Mouse (Mus musculus) cortical plate, adult 2 months (tissue): Measurements from ENCODE around the gene Bud23. TPM values are rescaled to one million over a fixed set of nuclear protein-coding genes. Genes with fewer than 3 reads are reported as not detected.

Source experiments
- H3K27ac ChIP-seq: fragments of 200-500 bp; 2 replicates; pipeline ENCODE4 v1.5.1; 2012; ENCODE audit warnings: low read length, control low read depth, inconsistent platforms; ENCODE audit not compliant: insufficient read depth
- H3K4me1 ChIP-seq: fragments of 200-500 bp; 2 replicates; pipeline ENCODE4 v1.6.1; 2011; ENCODE audit warnings: low read length; ENCODE audit not compliant: control insufficient read depth, insufficient read depth
- H3K4me3 ChIP-seq: fragments of 200-500 bp; 2 replicates; pipeline ENCODE4 v1.5.1; 2011; ENCODE audit warnings: mild to moderate bottlenecking, low read length, control low read depth; ENCODE audit not compliant: insufficient read depth
- CTCF ChIP-seq: fragments of 200-500 bp; IDR thresholded peaks from 2 replicates; pipeline ENCODE4 v1.5.1; 2011; ENCODE audit warnings: mild to moderate bottlenecking, control low read depth, low read length; ENCODE audit not compliant: insufficient read depth; ENCODE audit errors: extremely low read depth
- POLR2A ChIP-seq: fragments of 200-500 bp; IDR thresholded peaks from 2 replicates; pipeline ENCODE4 v1.6.1; 2011; ENCODE audit warnings: mild to moderate bottlenecking, low read length, control low read depth; ENCODE audit not compliant: insufficient read depth; ENCODE audit errors: extremely low read depth
- polyA plus RNA-seq: library from polyadenylated mRNA; depleted of rRNA; stranded (reverse); fragments of >200 nt; gene quantifications from 2 replicates; pipeline ENCODE4 v1.2.3, GENCODE M21; 2012

Gene Bud23
- polyA plus RNA-seq, 1 experiment = 66.6 TPM

- H3K4me3 ChIP-seq = no peak overlapping the region
- TF ChIP-seq CTCF = no peak
- TF ChIP-seq POLR2A = no peak
- H3K4me1 ChIP-seq = no peaks in the 10 kb centered on the region
- no peak overlapping the region for H3K27ac ChIP-seq
These were observed 22.1 kb upstream of the Bud23 start for GRCm38 (mm10) chr5:135086871-135087270.

- Histone ChIP-seq H3K4me3 (no peak overlapping the region), H3K27ac (no peak overlapping the region)
- no peak for TF ChIP-seq CTCF
- TF ChIP-seq POLR2A = no peak
These were observed 15.8 kb upstream of the Bud23 start for GRCm38 (mm10) chr5:135080539-135080938.

GRCm38 (mm10) chr5:135079578-135079977 lies 14.8 kb upstream of the Bud23 start:
- Histone ChIP-seq H3K4me3 (no peak overlapping the region), H3K4me1 (no peaks in the 10 kb centered on the region), H3K27ac (no peak overlapping the region)
- TF ChIP-seq POLR2A (no peak), CTCF (no peak)

More at GRCm38 (mm10) chr5:135080539-135080938, 15.8 kb upstream of the Bud23 start:
- H3K4me1 ChIP-seq = no peaks in the 10 kb centered on the region

DNA sequence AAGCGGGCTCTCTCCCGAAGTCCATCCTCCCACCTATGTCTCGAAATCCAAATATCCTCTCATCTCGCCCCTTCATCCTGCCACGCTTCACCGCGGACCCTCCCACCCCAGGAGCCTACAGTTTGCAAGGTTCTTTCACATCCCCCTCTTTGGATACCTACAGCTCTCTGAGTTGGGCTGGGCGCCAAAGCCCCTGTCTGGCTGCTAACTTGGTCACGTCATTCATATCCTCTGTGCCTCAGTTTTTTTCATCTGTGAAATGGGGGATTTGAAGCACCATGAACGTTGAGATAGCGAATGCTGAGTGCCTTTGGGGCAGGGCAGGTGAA lies 13.7 kb upstream of the Bud23 start:
- no peaks in the 10 kb centered on the region for H3K4me1 ChIP-seq
- H3K27ac ChIP-seq = no peak overlapping the region
- H3K4me3 ChIP-seq = peak overlapping the region; percentile 40
- TF ChIP-seq CTCF (no peak), POLR2A (no peak)

GRCm38 (mm10) chr5:135077564-135078481 lies 13.1 kb upstream of the Bud23 start, which contains the start of gene Vps37d:
Vps37d (minus strand) TSS chr5:135078266.
- peak within 1 kb of the TSS; percentile 88 for H3K27ac ChIP-seq
- H3K4me1 ChIP-seq = no peaks in the 10 kb centered on the region

DNA sequence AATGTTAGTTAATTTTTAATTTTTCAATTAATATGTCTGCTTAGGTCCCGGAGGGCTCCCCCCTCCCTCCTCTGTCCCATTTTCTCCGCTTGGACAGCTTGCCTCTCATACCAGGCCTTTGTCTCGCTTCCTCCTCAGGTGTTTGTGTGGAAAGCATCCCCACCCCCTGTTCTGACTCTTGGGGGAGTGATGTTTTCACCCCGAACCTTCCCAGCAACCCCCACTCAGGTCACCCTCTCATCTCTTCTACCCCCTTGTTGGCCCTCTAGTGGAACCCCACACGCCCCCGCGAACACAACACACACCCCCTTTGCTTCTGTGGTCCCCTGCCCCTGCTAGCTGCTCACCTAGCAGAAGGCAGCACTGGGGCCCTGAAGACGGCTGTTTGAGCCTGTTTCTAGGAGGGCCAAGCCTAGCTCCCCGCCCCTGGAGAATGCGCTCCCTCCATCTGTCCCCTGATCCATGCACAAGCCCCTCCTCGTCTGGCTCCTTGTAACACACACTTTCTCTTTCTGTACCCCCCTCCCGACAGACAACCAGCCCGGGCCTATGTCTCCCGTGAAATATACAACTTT lies 12.3 kb upstream of the Bud23 start:
- no peak for TF ChIP-seq POLR2A
- Histone ChIP-seq H3K27ac (no peak overlapping the region), H3K4me3 (peak overlapping the region; percentile 40), H3K4me1 (no peaks in the 10 kb centered on the region)

More at GRCm38 (mm10) chr5:135077564-135078481, 13.1 kb upstream of the Bud23 start, which contains the start of gene Vps37d:
- peak within 1 kb of the TSS; percentile 40 for H3K4me3 ChIP-seq
- TF ChIP-seq POLR2A (no peak), CTCF (peak; percentile 32; the same call in 1 of the 2 replicates)

DNA sequence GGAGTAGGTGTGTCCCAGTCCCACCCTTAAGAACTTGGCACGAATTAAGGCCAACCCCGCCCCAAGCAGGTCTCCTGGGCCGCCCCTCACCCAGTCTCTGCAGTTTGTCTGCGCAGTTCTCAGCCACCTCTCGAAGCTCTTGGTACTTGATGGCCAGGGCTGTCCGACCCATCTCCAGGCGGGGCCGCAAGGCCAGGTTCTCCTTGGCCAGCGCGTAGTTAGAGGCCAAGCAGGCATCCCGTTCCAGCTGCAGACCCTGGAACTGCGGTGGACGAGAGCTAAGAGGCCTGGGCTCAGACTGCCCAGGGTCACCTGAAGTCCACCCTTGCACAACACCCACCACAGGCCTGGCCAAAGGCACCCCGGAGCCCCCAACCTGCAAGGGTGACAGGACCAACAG lies 11.6 kb upstream of the Bud23 start:
- TF ChIP-seq CTCF (no peak), POLR2A (no peak)
- no peak overlapping the region; the same call in 1 of the 2 replicates for H3K4me3 ChIP-seq
- no peak overlapping the region for H3K27ac ChIP-seq
- H3K4me1 ChIP-seq = no peaks in the 10 kb centered on the region

DNA sequence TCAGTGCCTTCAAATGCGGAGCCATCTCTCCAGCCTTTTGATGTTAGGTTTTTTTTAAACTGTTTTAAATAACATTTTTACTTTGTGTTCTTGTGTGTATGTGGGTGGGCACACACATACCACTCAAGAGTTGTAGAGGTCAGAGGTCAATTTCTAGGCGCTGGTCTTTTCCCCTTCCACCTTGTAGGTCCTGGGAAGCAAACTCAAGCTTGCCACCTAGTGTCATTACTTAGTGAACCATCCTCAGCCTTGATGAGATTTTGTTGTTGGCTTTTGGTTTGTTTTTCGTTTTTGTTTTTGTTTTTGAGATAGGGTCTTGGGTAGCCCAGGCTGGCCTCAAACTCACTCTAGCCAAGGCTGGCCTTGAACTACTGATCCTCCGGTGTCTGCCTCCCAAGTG lies 10.9 kb upstream of the Bud23 start:
- TF ChIP-seq POLR2A (no peak), CTCF (0 out of 2 replicates have a peak, but pooled peaks have one; percentile 12)
- no peak overlapping the region for H3K4me3 ChIP-seq
- no peak overlapping the region for H3K27ac ChIP-seq
- H3K4me1 ChIP-seq = no peaks in the 10 kb centered on the region

GRCm38 (mm10) chr5:135073349-135074150 lies 8.8 kb upstream of the Bud23 start:
- TF ChIP-seq POLR2A (no peak), CTCF (no peak)
- Histone ChIP-seq H3K4me3 (no peak overlapping the region), H3K4me1 (no peaks in the 10 kb centered on the region), H3K27ac (no peak overlapping the region)

DNA sequence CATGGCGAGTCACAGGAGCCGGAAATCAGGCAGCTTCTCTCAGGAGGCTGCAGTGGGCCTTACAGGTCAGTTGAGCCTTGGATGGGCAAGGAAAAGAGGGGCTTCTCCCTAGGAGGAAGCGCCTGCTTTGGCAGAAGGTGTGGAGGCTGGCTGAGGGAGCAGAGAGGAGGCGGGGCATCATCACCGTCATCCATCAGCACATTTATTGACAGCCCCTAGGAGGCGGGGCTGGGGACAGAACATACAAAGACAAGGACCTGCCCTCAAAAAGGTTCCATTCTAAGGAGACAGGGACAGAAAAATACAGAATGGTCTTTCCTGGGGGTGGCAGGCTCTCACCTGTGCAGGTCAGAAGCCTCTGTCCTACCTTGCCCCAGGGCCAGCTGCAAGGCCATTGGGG lies 8.0 kb upstream of the Bud23 start:
- TF ChIP-seq POLR2A (no peak), CTCF (no peak)
- H3K4me1 ChIP-seq = no peaks in the 10 kb centered on the region
- H3K4me3 ChIP-seq = no peak overlapping the region
- no peak overlapping the region for H3K27ac ChIP-seq
